Mouse (Mus musculus) MEL (cell line): ENCODE results near the gene Evi2b. TPM values are rescaled to one million over a fixed set of nuclear protein-coding genes. Genes with fewer than 3 reads are reported as not detected.

ENCODE experiments used
- DNase-seq: peaks from one replicate; pipeline ENCODE4 v3.0.0; 2011; ENCODE audit warnings: low read depth, low spot score
- H3K27ac ChIP-seq: 2 replicates; pipeline ENCODE4 v1.5.1; 2012; ENCODE audit warnings: low read depth, mild to moderate bottlenecking, control low read depth, low read length, moderate library complexity; ENCODE audit not compliant: control insufficient read depth
- H3K27me3 ChIP-seq, 2 experiments: fragments of 150-350 bp in 1 of 2; sonication (generic) in 1 of 2; 2 replicates each; pipeline ENCODE4 v1.6.1; 2012; ENCODE audit warnings: low read length in 2 of 2, mild to moderate bottlenecking in 2 of 2, improper control_type of control experiment in 1 of 2, moderate library complexity in 1 of 2; ENCODE audit not compliant: insufficient read depth in 2 of 2, control insufficient read depth in 1 of 2
- H3K36me3 ChIP-seq, 2 experiments: 2 replicates each; pipeline ENCODE4 v1.6.1; 2012 to 2014; ENCODE audit warnings: low read length in 2 of 2, improper control_type of control experiment in 1 of 2, inconsistent platforms in 1 of 2, mild to moderate bottlenecking in 1 of 2; ENCODE audit not compliant: insufficient read depth in 2 of 2, control insufficient read depth in 1 of 2
- H3K4me1 ChIP-seq, 2 experiments: fragments of 150-350 bp in 1 of 2; sonication (generic) in 1 of 2; 2 replicates each; pipeline ENCODE4 v1.6.1; 2012; ENCODE audit warnings: low read length in 2 of 2, improper control_type of control experiment in 1 of 2, mild to moderate bottlenecking in 1 of 2; ENCODE audit not compliant: insufficient read depth in 2 of 2, control insufficient read depth in 1 of 2
- H3K4me3 ChIP-seq, 2 experiments: fragments of 150-350 bp in 1 of 2; sonication (generic) in 1 of 2; 2 replicates each; pipeline ENCODE4 v1.5.1; 2012; ENCODE audit warnings: low read depth in 2 of 2, low read length in 2 of 2, mild to moderate bottlenecking in 2 of 2, moderate library complexity in 2 of 2, control low read depth in 1 of 2, improper control_type of control experiment in 1 of 2; ENCODE audit not compliant: control insufficient read depth in 1 of 2, insufficient read depth in 1 of 2
- H3K79me2 ChIP-seq: 2 replicates; pipeline ENCODE4 v1.6.1; 2012; ENCODE audit warnings: mild to moderate bottlenecking, low read length, moderate library complexity; ENCODE audit not compliant: control insufficient read depth, poor library complexity, insufficient read depth
- H3K9ac ChIP-seq: 2 replicates; pipeline ENCODE4 v1.6.1; 2012; ENCODE audit warnings: low read depth, mild to moderate bottlenecking, control low read depth, low read length, moderate library complexity; ENCODE audit not compliant: control insufficient read depth, poor library complexity, severe bottlenecking
- H3K9me3 ChIP-seq: fragments of 150-350 bp; sonication (generic); replicated peaks from 2 replicates; pipeline ENCODE4 v1.6.1; 2012; ENCODE audit warnings: mild to moderate bottlenecking, low read length, improper control_type of control experiment, moderate library complexity; ENCODE audit not compliant: insufficient read depth
- CHD2 ChIP-seq: IDR thresholded peaks from 2 replicates; pipeline ENCODE4 v1.6.1; 2011; ENCODE audit warnings: low read length, improper control_type of control experiment
- E2F4 ChIP-seq: IDR thresholded peaks from 2 replicates; pipeline ENCODE4 v1.6.1; 2011; ENCODE audit warnings: low read depth, low read length, improper control_type of control experiment, borderline replicate concordance
- ELF1 ChIP-seq: IDR thresholded peaks from 2 replicates; pipeline ENCODE4 v1.6.1; 2014; ENCODE audit warnings: low read depth, mild to moderate bottlenecking, inconsistent platforms, low read length, improper control_type of control experiment, moderate library complexity
- EP300 ChIP-seq, 2 experiments: IDR thresholded peaks; 2 replicates each; pipeline ENCODE4 v1.6.1; 2011; ENCODE audit warnings: improper control_type of control experiment in 2 of 2, low read length in 2 of 2, low read depth in 1 of 2, mild to moderate bottlenecking in 1 of 2
- ETS1 ChIP-seq: IDR thresholded peaks from 2 replicates; pipeline ENCODE4 v1.6.1; 2012; ENCODE audit warnings: low read depth, mild to moderate bottlenecking, inconsistent platforms, low read length, improper control_type of control experiment, moderate library complexity
- GABPA ChIP-seq: IDR thresholded peaks from 2 replicates; pipeline ENCODE4 v1.6.1; 2012; ENCODE audit warnings: low read depth, mild to moderate bottlenecking, inconsistent platforms, low read length, improper control_type of control experiment, moderate library complexity
- GATA1 ChIP-seq: IDR thresholded peaks from 2 replicates; pipeline ENCODE4 v1.6.1; 2011; ENCODE audit warnings: low read depth, low read length, improper control_type of control experiment
- HCFC1 ChIP-seq: IDR thresholded peaks from 2 replicates; pipeline ENCODE4 v1.6.1; 2012; ENCODE audit warnings: low read depth, mild to moderate bottlenecking, inconsistent platforms, low read length, improper control_type of control experiment, moderate library complexity
- KAT2A ChIP-seq: conservative IDR thresholded peaks from 2 replicates; pipeline ENCODE4 v1.6.1; 2012; ENCODE audit warnings: low read depth, low read length, improper control_type of control experiment, inconsistent platforms
- MAX ChIP-seq: IDR thresholded peaks from 2 replicates; pipeline ENCODE4 v1.6.1; 2011; ENCODE audit warnings: low read length, improper control_type of control experiment
- MAZ ChIP-seq: IDR thresholded peaks from 2 replicates; pipeline ENCODE4 v1.6.1; 2012; ENCODE audit warnings: low read depth, mild to moderate bottlenecking, inconsistent platforms, low read length, improper control_type of control experiment
- MEF2A ChIP-seq: IDR thresholded peaks from 2 replicates; pipeline ENCODE4 v1.6.1; 2014; ENCODE audit warnings: low read depth, mild to moderate bottlenecking, inconsistent platforms, low read length, improper control_type of control experiment; ENCODE audit not compliant: poor library complexity, insufficient replicate concordance, severe bottlenecking; ENCODE audit errors: extremely low read depth
- MYB ChIP-seq: IDR thresholded peaks from 2 replicates; pipeline ENCODE4 v1.6.1; 2011; ENCODE audit warnings: mild to moderate bottlenecking, low read depth, low read length, improper control_type of control experiment
- MYC ChIP-seq: IDR thresholded peaks from 2 replicates; pipeline ENCODE4 v1.6.1; 2011; ENCODE audit warnings: low read depth, mild to moderate bottlenecking, low read length, improper control_type of control experiment, moderate library complexity
- NELFE ChIP-seq: IDR thresholded peaks from 2 replicates; pipeline ENCODE4 v1.6.1; 2011; ENCODE audit warnings: low read depth, low read length, improper control_type of control experiment
- NRF1 ChIP-seq: IDR thresholded peaks from 2 replicates; pipeline ENCODE4 v1.6.1; 2014; ENCODE audit warnings: low read depth, mild to moderate bottlenecking, inconsistent platforms, low read length, improper control_type of control experiment, moderate library complexity; ENCODE audit not compliant: poor library complexity, insufficient read depth, severe bottlenecking
- POLR2A ChIP-seq, 2 experiments: IDR thresholded peaks; 2 replicates each; pipeline ENCODE4 v1.6.1; 2011 to 2012; ENCODE audit warnings: low read length in 2 of 2, mild to moderate bottlenecking in 2 of 2, control low read depth in 1 of 2, improper control_type of control experiment in 1 of 2, low read depth in 1 of 2, moderate library complexity in 1 of 2; ENCODE audit not compliant: control insufficient read depth in 1 of 2, insufficient read depth in 1 of 2, poor library complexity in 1 of 2
- POLR2AphosphoS2 ChIP-seq: IDR thresholded peaks from 2 replicates; pipeline ENCODE4 v1.6.1; 2011; ENCODE audit warnings: low read length, improper control_type of control experiment
- POLR2AphosphoS5 ChIP-seq: IDR thresholded peaks from 2 replicates; pipeline ENCODE4 v1.6.1; 2012; ENCODE audit warnings: low read depth, borderline replicate concordance, mild to moderate bottlenecking, inconsistent platforms, low read length, moderate library complexity, mixed read lengths
- SIN3A ChIP-seq: IDR thresholded peaks from 2 replicates; pipeline ENCODE4 v1.6.1; 2012; ENCODE audit warnings: low read length, improper control_type of control experiment, inconsistent platforms
- SMC3 ChIP-seq: IDR thresholded peaks from 2 replicates; pipeline ENCODE4 v1.6.1; 2011; ENCODE audit warnings: low read depth, low read length, improper control_type of control experiment
- TAL1 ChIP-seq: IDR thresholded peaks from 2 replicates; pipeline ENCODE4 v1.6.1; 2012; ENCODE audit warnings: mild to moderate bottlenecking, inconsistent platforms, low read length, moderate library complexity, mixed read lengths
- TBP ChIP-seq: IDR thresholded peaks from 2 replicates; pipeline ENCODE4 v1.8.0; 2011; ENCODE audit warnings: low read depth, low read length, improper control_type of control experiment
- UBTF ChIP-seq: IDR thresholded peaks from 2 replicates; pipeline ENCODE4 v1.6.1; 2012; ENCODE audit warnings: low read depth, mild to moderate bottlenecking, inconsistent platforms, low read length, improper control_type of control experiment, moderate library complexity, borderline replicate concordance; ENCODE audit not compliant: insufficient read depth
- USF1 ChIP-seq: IDR thresholded peaks from 2 replicates; pipeline ENCODE4 v1.6.1; 2014; ENCODE audit warnings: low read depth, mild to moderate bottlenecking, inconsistent platforms, low read length, improper control_type of control experiment, moderate library complexity
- USF2 ChIP-seq, 2 experiments: IDR thresholded peaks; 2 replicates each; pipeline ENCODE4 v1.6.1; 2011 to 2012; ENCODE audit warnings: improper control_type of control experiment in 2 of 2, low read length in 2 of 2, borderline replicate concordance in 1 of 2, inconsistent platforms in 1 of 2, low read depth in 1 of 2, mild to moderate bottlenecking in 1 of 2; ENCODE audit not compliant: insufficient read depth in 1 of 2
- ZC3H11A ChIP-seq: IDR thresholded peaks from 2 replicates; pipeline ENCODE4 v1.6.1; 2012; ENCODE audit warnings: low read depth, mild to moderate bottlenecking, inconsistent platforms, low read length, improper control_type of control experiment
- ZKSCAN1 ChIP-seq: IDR thresholded peaks from 2 replicates; pipeline ENCODE4 v1.6.1; 2012; ENCODE audit warnings: low read depth, mild to moderate bottlenecking, inconsistent platforms, low read length, improper control_type of control experiment, moderate library complexity
- polyA plus RNA-seq, 2 experiments: library from polyadenylated mRNA; stranded (reverse) in 1 of 2; unstranded in 1 of 2; fragments of >175 nt in 1 of 2; fragments of >200 nt in 1 of 2; gene quantifications; 2 replicates each; pipeline versions ENCODE4 v1.2.1 to v1.2.4; 2012; ENCODE audit warnings: low replicate concordance in 2 of 2, low read depth in 1 of 2; ENCODE audit not compliant: insufficient read length in 2 of 2, insufficient read depth in 1 of 2, missing spikeins in 1 of 2
- total RNA-seq: library from RNA; depleted of rRNA; stranded (reverse); fragments of 300-350 nt; gene quantifications from 2 replicates; pipeline ENCODE4 v1.2.3, GENCODE M21; 2012

Evi2b gene
- total and polyA plus RNA-seq, 3 experiments = 8.1 to 42.4 TPM; not detected in 1

- Histone ChIP-seq H3K4me3 (no peak within 1 kb of the TSS), H3K27ac (no peak within 1 kb of the TSS), H3K27me3 (no peaks in the 10 kb centered on the region), H3K9me3 (no peaks in the 10 kb centered on the region), H3K79me2 (no peaks in the 10 kb centered on the region), H3K36me3 (no peaks in the 10 kb centered on the region; a peak in 1 of 4 replicates), H3K9ac (no peak within 1 kb of the TSS), H3K4me1 (no peaks in the 10 kb centered on the region)
- DNase-seq = no peak
- TF ChIP-seq ZKSCAN1 = no peak
- no peak for TF ChIP-seq SIN3A
- TF ChIP-seq USF2 (IDR thresholded peaks at IDR 0.05; ENCODE audit: borderline replicate concordance in 1 of 2, insufficient read depth in 1 of 2, low read depth in 1 of 2, low read length in 2 of 2) = no peak
- no peak for TF ChIP-seq NELFE
- TF ChIP-seq TAL1 = no peak
- TF ChIP-seq ETS1 = no peak
- no peak for TF ChIP-seq CHD2
- TF ChIP-seq GABPA = no peak
- no peak for TF ChIP-seq GATA1
- no peak for TF ChIP-seq EP300 (IDR thresholded peaks at IDR 0.05; ENCODE audit: low read depth in 1 of 2, low read length in 2 of 2)
- no peak for TF ChIP-seq MYC
- TF ChIP-seq MAX = no peak
- TF ChIP-seq USF1 = no peak
- TF ChIP-seq UBTF = no peak
- TF ChIP-seq E2F4 = no peak
- no peak for TF ChIP-seq NRF1
Observed at GRCm38 (mm10) chr11:79503845-79504244, 19.7 kb downstream of the Evi2b start, which contains the start of gene Omg. TSS of gene Omg (minus strand) at chr11:79504084.

- no peak for DNase-seq
- no peak overlapping the region for H3K4me3 ChIP-seq
- no peaks in the 10 kb centered on the region for H3K27me3 ChIP-seq
- no peak overlapping the region for H3K9ac ChIP-seq
- TF ChIP-seq USF2 (IDR thresholded peaks at IDR 0.05; ENCODE audit: borderline replicate concordance in 1 of 2, insufficient read depth in 1 of 2, low read depth in 1 of 2, low read length in 2 of 2) (no peak), POLR2AphosphoS2 (no peak), MAX (no peak), MEF2A (no peak), POLR2AphosphoS5 (no peak), MYC (no peak), NRF1 (no peak), SMC3 (no peak), ELF1 (no peak), ETS1 (no peak), SIN3A (no peak), KAT2A (no peak), TBP (no peak), TAL1 (no peak), MAZ (no peak), ZC3H11A (no peak), ZKSCAN1 (no peak), POLR2A (IDR thresholded peaks at IDR 0.05; ENCODE audit: control insufficient read depth in 1 of 2, insufficient read depth in 1 of 2, low read depth in 1 of 2, low read length in 2 of 2, poor library complexity in 1 of 2) (no peak), HCFC1 (no peak), MYB (no peak)
- H3K9me3 ChIP-seq = no peaks in the 10 kb centered on the region
- no peaks in the 10 kb centered on the region; a peak in 1 of 4 replicates for H3K36me3 ChIP-seq
- H3K27ac ChIP-seq = no peak overlapping the region
- no peaks in the 10 kb centered on the region for H3K79me2 ChIP-seq
- H3K4me1 ChIP-seq = no peaks in the 10 kb centered on the region
Observed at GRCm38 (mm10) chr11:79502917-79503316, 20.6 kb downstream of the Evi2b start.
